Mouse (Mus musculus) liver, embryonic 15.5 days (tissue): Measurements from ENCODE around the gene Ctag2. TPM values are rescaled to one million over a fixed set of nuclear protein-coding genes. Genes with fewer than 3 reads are reported as not detected.

Experiments
- ATAC-seq: fragments of 200-750 bp; cut with Nextera tagmentation; 2 replicates; pipeline ENCODE4 v1.8.0; 2017; ENCODE audit warnings: moderate number of reproducible peaks, mild to moderate bottlenecking, moderate library complexity; ENCODE audit not compliant: insufficient read depth
- H3K27ac ChIP-seq: fragments of 300-500 bp; sonication (generic); replicated peaks from 2 replicates; pipeline ENCODE4 v1.5.1; 2015; ENCODE audit warnings: mild to moderate bottlenecking, inconsistent platforms
- H3K27me3 ChIP-seq: fragments of 300-500 bp; sonication (generic); 2 replicates; pipeline ENCODE4 v1.6.1; 2015; ENCODE audit warnings: mild to moderate bottlenecking, inconsistent platforms
- H3K36me3 ChIP-seq: fragments of 300-500 bp; sonication (generic); replicated peaks from 2 replicates; pipeline ENCODE4 v1.6.1; 2015; ENCODE audit warnings: moderate library complexity, mild to moderate bottlenecking, inconsistent platforms
- H3K4me1 ChIP-seq: fragments of 300-500 bp; sonication (generic); replicated peaks from 2 replicates; pipeline ENCODE4 v1.6.1; 2015; ENCODE audit warnings: inconsistent platforms
- H3K4me2 ChIP-seq: fragments of 300-500 bp; sonication (generic); 2 replicates; pipeline ENCODE4 v1.6.1; 2015; ENCODE audit warnings: moderate library complexity, mild to moderate bottlenecking, inconsistent platforms
- H3K4me3 ChIP-seq: fragments of 300-500 bp; sonication (generic); replicated peaks from 2 replicates; pipeline ENCODE4 v1.5.1; 2015; ENCODE audit warnings: mild to moderate bottlenecking, inconsistent platforms
- H3K9ac ChIP-seq: fragments of 300-500 bp; sonication (generic); 2 replicates; pipeline ENCODE4 v1.6.1; 2015; ENCODE audit warnings: moderate library complexity, mild to moderate bottlenecking, inconsistent platforms
- H3K9me3 ChIP-seq: fragments of 300-500 bp; sonication (generic); replicated peaks from 2 replicates; pipeline ENCODE4 v1.6.1; 2016; ENCODE audit warnings: inconsistent platforms
- WGBS: fragments of 180-500 bp; shearing (Covaris S2); methylation state at CpG from one replicate; pipeline ENCODE4 v1.1.7; 2015; ENCODE audit warnings: mixed read lengths; ENCODE audit not compliant: insufficient replicate concordance; 5-methylcytosine and 5-hydroxymethylcytosine counted together
- polyA plus RNA-seq: library from polyadenylated mRNA; unstranded; fragments of >200 nt; fragmentation: Nextera tagmentation; extraction: Ambion mirVana; gene quantifications from 2 replicates; pipeline ENCODE4 v1.2.1, GENCODE M21; 2015

Gene Ctag2
- polyA plus RNA-seq, result not detected in 2 replicates

DNA sequence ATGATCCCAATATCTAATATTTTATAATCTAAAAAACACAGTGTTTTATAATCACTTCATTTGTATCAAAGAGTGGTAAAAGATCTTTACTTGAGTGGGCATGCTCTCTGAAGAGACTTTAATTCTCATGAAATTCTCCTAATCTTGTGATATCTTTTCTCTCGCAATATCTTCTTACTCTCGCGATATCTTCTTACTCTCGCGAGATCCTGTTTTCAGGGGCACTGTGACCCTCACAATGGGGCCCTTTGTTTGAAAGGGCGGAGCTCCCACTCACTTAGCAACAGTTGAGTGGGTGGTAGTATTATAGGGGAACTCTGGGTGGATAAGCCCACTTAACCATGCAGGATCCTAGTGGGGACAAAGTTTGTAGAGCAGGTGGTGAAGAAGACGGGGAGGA, at the start of gene Ctag2:
Gene Ctag2, plus strand, starts transcription at position 301 of the 400 bp plus-strand sequence.
- H3K4me2 ChIP-seq, result no peak within 1 kb of the TSS
- 78% methylated on average over 7 of the region's 7 CpGs for WGBS
- no peaks in the 10 kb centered on the region for H3K4me1 ChIP-seq
- no peaks in the 10 kb centered on the region for H3K27me3 ChIP-seq
- H3K27ac ChIP-seq, result no peak within 1 kb of the TSS
- no peak for ATAC-seq
- no peak within 1 kb of the TSS for H3K9ac ChIP-seq
- no peaks in the 10 kb centered on the region for H3K36me3 ChIP-seq
- H3K4me3 ChIP-seq, result no peak within 1 kb of the TSS
- no peaks in the 10 kb centered on the region for H3K9me3 ChIP-seq
